Mouse (Mus musculus) cortical plate, adult 2 months (tissue): ENCODE results near the gene Stra6.

Experiments used
- CTCF ChIP-seq: fragments of 200-500 bp; IDR thresholded peaks from 2 replicates; pipeline ENCODE4 v1.5.1; 2011; ENCODE audit warnings: mild to moderate bottlenecking, control low read depth, low read length; ENCODE audit not compliant: insufficient read depth; ENCODE audit errors: extremely low read depth
- POLR2A ChIP-seq: fragments of 200-500 bp; IDR thresholded peaks from 2 replicates; pipeline ENCODE4 v1.6.1; 2011; ENCODE audit warnings: mild to moderate bottlenecking, low read length, control low read depth; ENCODE audit not compliant: insufficient read depth; ENCODE audit errors: extremely low read depth

- TF ChIP-seq CTCF (no peak), POLR2A (no peak)
Observed at GRCm38 (mm10) chr9:58055666-58056065, 7.9 kb upstream of the Stra6 start.
